Mouse (Mus musculus) mouse embryonic stem cell (cell line): ENCODE data around the gene A430005L14Rik.
"Not testable (repeated sequence)": the region's sequence is repeated elsewhere in the genome, so short reads cannot be mapped to it uniquely, and the experiment has no call there.

Experiments used
- in situ Hi-C, 2 experiments: fragments of 300-500 bp; cut with MboI; formaldehyde crosslinking; loops; 1 replicate in 1 of 2; 3 replicates in 1 of 2; pipeline ENCODE4 v1.14.3; 2019 to 2020; ENCODE audit warnings: low sequenced_read_pairs in 2 of 2, low pct_unique_long_range_greater_than_20kb in 1 of 2, mixed read lengths in 1 of 2; ENCODE audit not compliant: unreplicated experiment in 1 of 2

The A430005L14Rik gene

GRCm38 (mm10) chr4:153956569-153957405 is at the start of gene A430005L14Rik:
Gene A430005L14Rik (plus strand): TSS chr4:153957237.
- in situ Hi-C loops: no loop called here

- in situ Hi-C loops: no loop called here
These were observed 49.5 kb upstream of the A430005L14Rik start for GRCm38 (mm10) chr4:153907573-153907972.

GRCm38 (mm10) chr4:153913635-153914034 is 43.4 kb upstream of the A430005L14Rik start:
- in situ Hi-C loops: no loop called here

DNA sequence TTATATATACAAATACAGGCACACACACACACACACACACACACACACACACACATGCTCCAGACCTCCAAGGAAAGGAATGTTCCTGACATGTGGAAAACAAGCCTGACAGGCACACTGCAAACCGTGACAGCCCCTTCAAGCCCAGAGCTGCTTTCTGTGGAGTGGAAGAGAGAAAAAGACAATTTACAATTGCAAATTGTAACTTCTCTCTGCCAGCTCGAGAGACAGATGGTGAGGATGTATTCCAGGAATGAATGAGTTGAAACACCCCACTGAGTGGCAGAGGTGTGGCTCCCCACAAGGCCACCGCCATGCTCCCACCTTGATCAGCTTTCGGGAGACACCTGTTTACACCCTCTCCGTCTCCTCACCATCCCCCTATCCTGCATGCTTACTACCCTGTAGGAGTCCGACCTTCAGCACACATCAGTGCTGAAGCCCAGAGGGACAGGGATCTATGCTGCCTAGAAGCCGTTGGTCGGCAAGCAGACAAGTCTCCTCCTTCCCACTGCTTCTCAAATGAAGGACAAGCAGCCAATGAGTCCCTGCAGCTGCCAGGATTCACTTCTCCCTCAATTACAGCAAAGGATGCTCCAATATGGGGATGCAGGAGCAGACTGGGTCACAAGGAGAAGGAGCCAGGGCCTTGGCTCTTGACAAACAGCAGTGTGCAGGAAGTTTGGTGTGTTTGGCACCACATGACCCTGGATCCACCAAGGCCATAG is 39.1 kb upstream of the A430005L14Rik start:
- in situ Hi-C loops: no loop called here

- in situ Hi-C loops: no loop called here
These were observed 36.4 kb upstream of the A430005L14Rik start for GRCm38 (mm10) chr4:153920517-153921233.

- in situ Hi-C loops: not testable (repeated sequence)
These were observed 34.9 kb upstream of the A430005L14Rik start for GRCm38 (mm10) chr4:153922090-153922489.

DNA sequence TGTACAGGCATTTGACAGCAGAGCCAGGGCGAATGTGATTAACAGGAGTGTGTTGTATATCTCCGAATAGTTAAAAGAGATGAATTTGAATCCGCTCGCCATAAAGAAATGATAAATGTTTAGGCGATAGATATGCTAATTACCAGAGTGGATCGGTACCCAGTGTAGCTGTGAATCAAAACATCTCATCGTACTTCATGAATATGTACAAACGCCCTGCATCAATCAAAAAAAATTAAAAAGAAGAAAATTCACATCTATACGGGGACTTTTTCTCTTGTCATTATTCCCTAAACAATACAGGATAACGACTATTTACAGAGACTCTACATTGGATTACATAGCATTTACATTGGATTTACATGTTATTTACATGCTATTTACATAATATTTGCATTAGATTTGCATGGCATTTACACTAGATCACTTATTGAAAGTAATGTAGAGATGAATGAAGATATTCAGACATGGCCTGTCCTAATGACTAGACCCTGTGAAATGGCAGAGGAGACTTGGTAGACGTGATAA is 28.2 kb upstream of the A430005L14Rik start:
- in situ Hi-C loops: no loop called here

DNA sequence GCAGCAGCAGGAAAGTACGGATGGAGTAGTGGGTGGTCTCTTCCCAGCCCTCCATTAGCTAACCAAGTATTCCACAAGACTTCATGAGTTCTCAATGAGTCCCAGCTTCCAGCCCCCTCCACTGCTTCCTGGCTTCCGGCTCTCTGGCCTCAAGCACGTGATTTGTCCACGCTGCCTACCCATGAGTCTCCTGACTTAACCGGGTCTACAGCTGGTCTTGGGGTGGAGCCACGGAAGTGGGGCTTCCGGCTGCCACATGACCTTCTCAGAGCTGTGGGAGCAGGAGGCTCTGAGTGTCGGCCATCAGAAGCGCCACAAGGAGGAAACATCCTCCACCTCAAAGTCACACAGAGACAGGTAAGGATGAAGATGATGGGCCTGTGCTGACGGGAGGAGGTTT is 27.6 kb upstream of the A430005L14Rik start:
- in situ Hi-C loops: no loop called here

DNA sequence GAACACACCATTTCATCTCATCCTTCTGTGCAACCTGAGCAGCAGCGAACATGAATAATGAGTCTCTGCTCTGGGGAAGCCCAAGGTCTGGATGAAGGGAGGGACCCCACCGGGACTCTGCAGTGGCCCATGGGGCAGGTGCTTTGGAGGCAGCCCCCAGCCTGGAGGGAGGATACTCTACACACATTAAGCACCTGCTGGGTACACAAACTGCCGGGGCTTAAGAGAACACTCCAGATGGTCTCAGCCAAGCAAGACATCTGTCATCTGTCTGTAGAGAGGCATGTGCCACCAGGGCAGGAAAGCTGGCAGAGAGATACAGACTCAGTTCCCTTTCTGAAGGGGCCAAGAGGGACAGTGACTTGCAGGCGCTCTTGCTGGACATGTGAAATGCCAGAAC is 27.1 kb upstream of the A430005L14Rik start:
- in situ Hi-C loops: no loop called here

- in situ Hi-C loops: loop anchor here in 1 of 2 experiments (10.0 kb wide), 1 partner anchor 1148 kb away; no protein-coding TSS in a partner anchor
These were observed 13.8 kb upstream of the A430005L14Rik start for GRCm38 (mm10) chr4:153943243-153943642.

GRCm38 (mm10) chr4:153944261-153944660 is 12.8 kb upstream of the A430005L14Rik start:
- in situ Hi-C loops: loop anchor here in 1 of 2 experiments (10.0 kb wide), 1 partner anchor 1149 kb away; no protein-coding TSS in a partner anchor

- in situ Hi-C loops: loop anchor here in 1 of 2 experiments (10.0 kb wide), 1 partner anchor 1151 kb away; no protein-coding TSS in a partner anchor
These were observed 11.3 kb upstream of the A430005L14Rik start for GRCm38 (mm10) chr4:153945741-153946140.

- in situ Hi-C loops: no loop called here
These were observed 6.7 kb upstream of the A430005L14Rik start for GRCm38 (mm10) chr4:153950372-153950771.

- in situ Hi-C loops: no loop called here
These were observed 5.9 kb upstream of the A430005L14Rik start for GRCm38 (mm10) chr4:153951150-153951549.

- in situ Hi-C loops: no loop called here
These were observed 5.3 kb upstream of the A430005L14Rik start for GRCm38 (mm10) chr4:153951692-153952091.

- in situ Hi-C loops: no loop called here
These were observed 1.4 kb upstream of the A430005L14Rik start for GRCm38 (mm10) chr4:153955651-153956050.

DNA sequence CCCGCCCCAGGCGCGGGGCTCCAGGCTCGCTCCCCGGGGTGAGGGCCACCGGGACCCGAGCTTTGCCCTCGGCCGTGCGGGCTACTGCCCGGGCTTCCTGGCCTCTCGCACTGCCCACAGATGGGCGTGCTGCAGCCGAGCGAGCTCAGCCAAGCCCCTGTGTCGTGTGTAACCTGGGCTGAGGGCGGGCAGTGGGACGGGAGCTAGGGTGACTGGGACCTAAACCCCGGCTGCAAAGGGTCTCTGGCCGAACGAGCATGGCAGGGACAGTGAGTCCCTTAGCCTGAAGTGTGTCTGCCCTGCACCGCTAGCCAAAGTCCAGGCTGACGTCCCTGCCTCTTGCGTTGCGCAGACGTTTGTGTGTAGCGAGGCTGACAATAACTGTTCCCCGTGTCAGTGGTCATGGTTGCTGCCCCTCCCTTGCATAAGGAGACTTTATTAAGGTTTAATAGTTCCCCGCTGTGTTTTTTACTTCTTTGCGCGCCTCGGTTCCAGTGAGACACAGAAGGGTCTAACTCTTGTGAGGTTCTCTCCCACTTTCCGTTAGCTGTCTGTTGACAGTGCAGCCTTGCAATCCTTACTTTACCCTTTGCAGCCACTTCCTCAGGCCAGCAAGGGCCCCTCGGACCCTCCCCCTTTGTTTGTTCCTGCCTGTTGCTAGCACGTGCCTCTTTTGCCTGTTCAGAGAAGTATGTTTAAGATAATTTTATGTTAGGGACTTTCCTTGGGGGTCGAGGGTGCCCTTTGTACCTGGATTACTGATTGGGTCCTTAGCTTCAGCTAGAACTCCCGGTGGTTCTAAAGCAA is 610 bp downstream of the A430005L14Rik start:
- in situ Hi-C loops: no loop called here

DNA sequence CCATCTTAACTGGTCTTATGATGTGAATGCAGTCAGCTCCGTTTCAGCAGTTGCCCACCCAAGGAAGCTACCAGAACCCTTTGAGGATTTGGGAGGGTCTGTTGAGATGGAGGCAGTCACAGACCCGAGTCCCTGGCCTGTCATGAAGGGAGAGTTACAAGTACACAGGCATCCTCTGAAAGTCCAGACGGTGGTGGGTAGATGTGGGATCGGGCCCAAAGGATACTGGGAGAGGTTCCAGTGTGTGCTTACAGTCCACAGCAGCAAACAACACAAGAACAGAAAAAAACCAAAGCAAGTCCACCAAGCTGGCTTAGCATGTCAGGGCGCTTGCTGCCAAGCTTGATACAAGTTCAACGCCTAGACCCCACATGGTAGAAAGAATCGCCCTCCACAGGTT is 5.6 kb downstream of the A430005L14Rik start:
- in situ Hi-C loops: no loop called here
